Mouse (Mus musculus) hindbrain, embryonic 15.5 days (tissue): ENCODE measurements around the gene Syt12. TPM values are rescaled to one million over a fixed set of nuclear protein-coding genes. Genes with fewer than 3 reads are reported as not detected.

Experiments used
- ATAC-seq: fragments of 200-750 bp; cut with Nextera tagmentation; 2 replicates; pipeline ENCODE4 v1.8.0; 2017; ENCODE audit warnings: low read depth, moderate number of reproducible peaks, moderate TSS enrichment; ENCODE audit not compliant: low FRiP score
- H3K27ac ChIP-seq: fragments of 300-500 bp; sonication (generic); replicated peaks from 2 replicates; pipeline ENCODE4 v1.5.1; 2015; ENCODE audit warnings: mild to moderate bottlenecking, inconsistent platforms
- H3K27me3 ChIP-seq: fragments of 300-500 bp; sonication (generic); 2 replicates; pipeline ENCODE4 v1.6.1; 2015; ENCODE audit warnings: control low read depth, inconsistent platforms
- H3K36me3 ChIP-seq: fragments of 300-500 bp; sonication (generic); 2 replicates; pipeline ENCODE4 v1.6.1; 2015; ENCODE audit warnings: control low read depth, inconsistent platforms
- H3K4me1 ChIP-seq: fragments of 300-500 bp; sonication (generic); replicated peaks from 2 replicates; pipeline ENCODE4 v1.6.1; 2015; ENCODE audit warnings: control low read depth, inconsistent platforms
- H3K4me2 ChIP-seq: fragments of 300-500 bp; sonication (generic); 2 replicates; pipeline ENCODE4 v1.6.1; 2015; ENCODE audit warnings: moderate library complexity, mild to moderate bottlenecking, inconsistent platforms
- H3K4me3 ChIP-seq: fragments of 300-500 bp; sonication (generic); 2 replicates; pipeline ENCODE4 v1.5.1; 2015; ENCODE audit warnings: mild to moderate bottlenecking, inconsistent platforms
- H3K9ac ChIP-seq: fragments of 300-500 bp; sonication (generic); 2 replicates; pipeline ENCODE4 v1.6.1; 2015; ENCODE audit warnings: inconsistent platforms
- H3K9me3 ChIP-seq: fragments of 300-500 bp; sonication (generic); 2 replicates; pipeline ENCODE4 v1.6.1; 2016; ENCODE audit warnings: control low read depth, inconsistent platforms
- WGBS: fragments of 180-500 bp; shearing (Covaris S2); methylation state at CpG from one replicate; pipeline ENCODE4 v1.1.7; 2015; 5-methylcytosine and 5-hydroxymethylcytosine counted together
- polyA plus RNA-seq: library from polyadenylated mRNA; unstranded; fragments of >200 nt; fragmentation: Nextera tagmentation; extraction: Ambion mirVana; gene quantifications from 2 replicates; pipeline ENCODE4 v1.2.1, GENCODE M21; 2015

The Syt12 gene
- polyA plus RNA-seq, 1 experiment from 2014 or later = 5.6 TPM

DNA sequence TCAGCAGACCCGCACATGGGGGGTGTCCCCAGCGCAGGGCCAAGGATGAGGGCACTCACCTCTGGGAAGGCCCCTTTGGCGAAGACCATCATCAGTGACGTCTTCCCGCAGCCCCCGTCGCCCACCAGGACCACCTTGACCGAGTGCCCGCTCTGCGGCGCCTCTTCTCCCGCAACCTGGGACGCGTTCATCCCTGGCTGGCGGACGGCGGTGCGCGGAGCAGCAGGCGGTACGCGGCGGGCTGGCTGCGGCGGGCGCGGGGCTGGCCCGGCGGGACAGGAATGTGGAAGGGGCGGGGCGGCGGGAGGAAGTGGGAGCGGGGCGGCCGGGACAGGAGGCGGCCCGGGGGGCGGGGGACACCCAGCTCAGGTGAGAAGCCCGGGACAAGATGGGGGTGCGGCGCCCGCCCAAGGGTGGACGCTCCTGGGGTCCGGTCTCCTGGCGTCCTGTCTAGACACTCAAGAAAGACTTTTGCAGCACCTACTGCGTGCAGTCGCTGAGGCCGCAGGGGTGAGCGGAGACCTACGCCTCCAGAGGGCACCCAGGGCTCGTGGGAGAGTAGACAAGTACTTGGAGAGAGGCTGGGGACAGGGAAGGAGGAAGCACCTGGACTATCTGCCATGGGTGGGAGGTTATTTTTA is 38.0 kb downstream of the Syt12 start, which contains the start of gene Rhod:
TSS of gene Rhod (minus strand) at position 272 of the 641 bp plus-strand sequence.
- ATAC-seq = 0 out of 2 replicates have a peak, but pooled peaks have one; percentile 16
- Histone ChIP-seq H3K9ac (peak within 1 kb of the TSS; percentile 44), H3K9me3 (no peaks in the 10 kb centered on the region), H3K27me3 (peaks cover 23% of the 10 kb centered on the region), H3K4me3 (peak within 1 kb of the TSS; percentile 44), H3K4me1 (peaks cover 24% of the 10 kb centered on the region), H3K27ac (no peak within 1 kb of the TSS), H3K36me3 (no peaks in the 10 kb centered on the region), H3K4me2 (peak within 1 kb of the TSS; percentile 90)
- under 1% methylated on average over 49 of the region's 51 CpGs for WGBS

DNA sequence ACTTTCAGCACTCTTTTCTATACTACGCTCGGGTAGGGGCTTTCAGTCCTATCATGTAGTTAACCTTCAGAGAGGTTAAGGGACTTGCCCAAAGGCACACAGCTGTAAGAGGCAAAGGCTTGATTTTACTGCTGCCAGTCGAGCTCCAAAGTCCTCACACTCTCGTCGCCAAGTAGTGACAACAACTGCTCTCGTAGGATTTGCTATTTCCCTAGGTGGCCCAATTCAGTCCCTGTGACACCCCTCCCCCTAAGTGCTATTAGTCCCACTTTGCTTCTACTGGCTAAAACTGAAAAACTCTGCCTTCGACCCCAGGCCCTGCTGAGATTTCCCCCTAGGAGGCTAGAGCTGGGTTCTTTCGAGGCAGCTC is 38.5 kb downstream of the Syt12 start:
- ATAC-seq = no peak
- 8% methylated on average over 8 of the region's 8 CpGs for WGBS

DNA sequence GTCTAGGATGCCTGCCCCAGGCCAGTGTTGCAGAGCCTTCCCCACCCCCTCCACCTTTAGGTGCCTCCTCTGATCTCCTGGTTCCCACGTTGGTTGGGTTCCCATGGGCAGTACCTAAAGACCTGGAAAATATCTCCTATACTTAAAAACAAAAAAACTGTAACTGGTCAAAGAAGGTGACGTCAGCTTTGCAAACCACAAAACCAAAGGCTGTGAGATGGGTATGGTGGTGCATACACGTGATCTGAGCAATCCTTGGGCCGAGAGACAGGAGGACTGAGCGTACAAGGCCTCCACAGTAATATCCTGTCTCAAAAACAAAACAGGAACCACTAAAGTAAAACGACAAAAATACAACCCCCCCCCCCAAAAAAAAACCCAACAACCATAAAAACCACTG is 39.4 kb downstream of the Syt12 start:
- no peaks in the 10 kb centered on the region for H3K36me3 ChIP-seq
- H3K4me1 ChIP-seq = peaks cover 24% of the 10 kb centered on the region
- H3K4me3 ChIP-seq = no peak overlapping the region
- H3K4me2 ChIP-seq = no peak overlapping the region; the same call in 1 of the 2 replicates
- peaks cover 23% of the 10 kb centered on the region for H3K27me3 ChIP-seq
- H3K9ac ChIP-seq = no peak overlapping the region
- H3K27ac ChIP-seq = no peak overlapping the region
- ATAC-seq = no peak
- H3K9me3 ChIP-seq = no peaks in the 10 kb centered on the region
- 74% methylated on average over 6 of the region's 6 CpGs for WGBS

More for the DNA sequence above, 38.5 kb downstream of the Syt12 start:
- Histone ChIP-seq H3K27me3 (peaks cover 23% of the 10 kb centered on the region), H3K4me2 (peak overlapping the region; percentile 90), H3K9ac (peak overlapping the region; percentile 44), H3K27ac (no peak overlapping the region), H3K4me3 (peak overlapping the region; percentile 44), H3K36me3 (no peaks in the 10 kb centered on the region), H3K9me3 (no peaks in the 10 kb centered on the region), H3K4me1 (peaks cover 24% of the 10 kb centered on the region)

DNA sequence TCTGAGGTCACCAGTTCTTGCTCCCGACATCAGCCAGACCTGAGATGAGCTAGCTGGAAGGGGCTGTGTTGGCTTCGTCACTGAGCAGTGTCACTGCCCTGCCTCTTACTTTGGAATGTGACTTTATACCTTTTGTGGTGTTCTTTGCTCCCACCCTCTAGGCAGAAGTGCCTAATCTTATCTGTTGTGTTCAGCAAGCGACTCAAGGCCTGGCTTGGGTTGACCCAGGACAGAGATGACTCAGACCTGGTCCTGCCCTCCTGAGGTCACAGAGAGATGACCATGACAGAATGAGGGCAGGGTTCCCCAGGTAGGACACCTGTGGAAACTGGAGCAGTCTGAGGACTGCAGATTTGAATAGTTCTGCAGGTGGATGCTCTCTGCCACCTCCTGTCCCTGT is 41.0 kb downstream of the Syt12 start:
- Histone ChIP-seq H3K27ac (no peak overlapping the region), H3K9me3 (no peaks in the 10 kb centered on the region), H3K36me3 (no peaks in the 10 kb centered on the region), H3K4me2 (no peak overlapping the region), H3K4me1 (peaks cover 15% of the 10 kb centered on the region), H3K9ac (no peak overlapping the region), H3K27me3 (peaks cover 23% of the 10 kb centered on the region), H3K4me3 (no peak overlapping the region)
- 99% methylated on average over 3 of the region's 3 CpGs for WGBS
- no peak for ATAC-seq

DNA sequence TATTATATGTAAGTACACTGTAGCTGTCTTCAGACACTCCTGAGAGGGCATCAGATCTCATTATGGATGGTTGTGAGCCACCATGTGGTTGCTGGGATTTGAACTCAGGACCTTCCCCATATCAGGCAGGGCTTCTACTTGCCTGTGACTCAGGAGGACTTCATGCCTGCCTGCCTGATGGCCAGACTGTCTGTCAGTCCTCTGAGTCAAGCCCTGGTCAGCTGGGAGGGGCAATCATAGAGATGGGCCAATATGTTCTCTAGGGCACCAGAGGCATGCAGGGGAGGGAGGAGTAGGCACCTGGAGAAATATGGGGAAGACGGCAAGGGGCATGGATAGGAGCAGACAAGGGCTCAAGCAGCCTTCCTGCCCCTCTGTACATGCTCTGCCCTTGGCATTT is 42.2 kb downstream of the Syt12 start:
- Histone ChIP-seq H3K27ac (no peak overlapping the region), H3K4me2 (no peak overlapping the region), H3K4me1 (peaks cover 12% of the 10 kb centered on the region), H3K9ac (no peak overlapping the region), H3K27me3 (peaks cover 13% of the 10 kb centered on the region), H3K4me3 (no peak overlapping the region), H3K9me3 (no peaks in the 10 kb centered on the region), H3K36me3 (no peaks in the 10 kb centered on the region)
- 94% methylated on average over 1 of the region's 1 CpGs for WGBS
- ATAC-seq = no peak

DNA sequence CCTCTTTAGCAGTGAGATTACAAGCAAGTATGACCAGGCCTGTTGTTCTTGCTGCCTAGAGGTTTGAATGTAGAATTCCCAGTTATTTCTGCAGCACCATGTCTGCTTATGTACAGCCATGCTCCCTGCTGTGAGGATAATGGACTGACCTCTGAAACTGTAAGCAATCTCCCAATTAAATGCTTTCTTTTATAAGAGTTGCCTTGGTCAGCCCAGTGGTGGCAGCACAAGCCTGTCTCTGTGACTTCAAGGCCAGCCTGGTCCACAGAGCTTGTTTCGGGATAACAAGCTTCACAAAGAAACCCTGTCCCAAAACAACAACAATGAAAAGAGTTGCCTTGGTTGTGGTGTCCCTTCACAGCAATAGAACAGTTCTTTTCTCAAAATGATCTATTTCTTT is 43.5 kb downstream of the Syt12 start:
- no peak overlapping the region for H3K4me2 ChIP-seq
- no peak overlapping the region for H3K27ac ChIP-seq
- H3K4me1 ChIP-seq = no peaks in the 10 kb centered on the region
- no peaks in the 10 kb centered on the region for H3K9me3 ChIP-seq
- peaks cover 6% of the 10 kb centered on the region for H3K27me3 ChIP-seq
- 87% methylated on average over 1 of the region's 1 CpGs for WGBS
- no peaks in the 10 kb centered on the region for H3K36me3 ChIP-seq
- H3K4me3 ChIP-seq = no peak overlapping the region
- ATAC-seq = no peak
- no peak overlapping the region for H3K9ac ChIP-seq

DNA sequence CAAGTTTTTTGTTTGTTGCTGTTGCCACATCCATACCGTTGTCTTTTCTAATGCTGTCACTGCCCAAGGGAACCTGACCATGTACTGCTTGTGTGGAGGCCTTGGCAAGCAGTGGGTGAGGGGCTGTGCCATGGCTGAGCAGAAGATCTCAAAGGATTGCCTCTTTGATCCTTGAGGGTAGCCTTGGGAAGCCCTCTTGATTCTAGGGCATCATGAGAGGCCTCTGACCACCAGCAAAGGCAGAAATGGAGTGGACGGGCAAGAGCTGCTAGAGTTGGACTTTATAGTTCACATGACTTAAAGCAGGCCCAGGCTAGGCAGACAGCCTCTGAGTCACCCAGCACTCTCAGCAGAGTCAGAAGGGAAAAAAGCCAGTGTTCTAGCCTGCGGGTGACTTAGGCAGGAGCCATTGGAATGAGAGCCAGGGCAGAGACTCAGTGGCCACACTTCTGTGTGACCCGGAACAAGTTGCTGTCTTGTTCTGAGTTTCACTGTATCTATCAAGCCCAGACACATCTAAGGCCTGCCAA is 47.1 kb downstream of the Syt12 start:
- Histone ChIP-seq H3K4me1 (no peaks in the 10 kb centered on the region), H3K9me3 (no peaks in the 10 kb centered on the region), H3K9ac (no peak overlapping the region), H3K4me2 (no peak overlapping the region), H3K4me3 (no peak overlapping the region), H3K27ac (no peak overlapping the region), H3K27me3 (no peaks in the 10 kb centered on the region), H3K36me3 (no peaks in the 10 kb centered on the region)
- no peak for ATAC-seq
- WGBS = 93% methylated on average over 4 of the region's 4 CpGs

DNA sequence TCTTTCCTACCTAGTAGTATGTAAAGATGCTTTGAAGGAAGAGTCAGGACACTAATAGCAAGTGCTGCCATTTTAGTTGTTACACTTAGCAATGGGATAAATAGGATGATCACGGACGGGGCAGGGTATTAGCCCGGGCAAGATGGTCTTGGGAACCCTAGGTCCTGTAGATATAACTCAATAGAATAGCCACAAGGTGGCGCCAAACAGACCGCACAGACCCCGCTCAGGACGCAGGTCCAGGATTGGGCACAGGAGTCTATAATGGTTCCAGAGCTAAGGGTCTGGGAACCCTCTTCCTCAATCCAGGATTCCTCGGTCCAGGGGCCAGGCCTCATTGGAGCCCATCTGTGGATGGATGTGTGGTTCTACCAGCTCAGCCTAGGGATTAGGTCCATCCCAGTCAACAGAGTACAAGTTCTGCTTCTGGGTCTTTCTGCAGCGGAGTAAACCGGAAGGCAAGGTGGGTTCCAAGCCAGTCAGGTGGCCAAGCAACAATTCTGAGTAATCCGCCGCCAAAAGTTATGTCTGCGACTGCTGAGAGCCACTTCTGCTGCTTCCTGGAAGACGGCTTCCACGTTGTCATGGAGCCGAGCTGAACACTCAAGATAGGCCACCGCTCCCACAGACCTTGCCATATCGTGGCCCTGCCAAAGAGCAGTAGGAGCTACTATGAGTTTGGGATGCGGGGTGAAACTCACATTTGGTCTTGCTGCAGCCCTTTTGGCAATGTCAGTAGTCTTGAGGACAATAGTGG is 51.5 kb downstream of the Syt12 start:
- 78% methylated on average over 19 of the region's 19 CpGs for WGBS
- H3K27me3 ChIP-seq = no peaks in the 10 kb centered on the region
- H3K4me3 ChIP-seq = no peak overlapping the region
- H3K9ac ChIP-seq = no peak overlapping the region
- H3K36me3 ChIP-seq = no peaks in the 10 kb centered on the region
- no peaks in the 10 kb centered on the region for H3K4me1 ChIP-seq
- H3K4me2 ChIP-seq = no peak overlapping the region
- no peak overlapping the region for H3K27ac ChIP-seq
- H3K9me3 ChIP-seq = no peaks in the 10 kb centered on the region
- ATAC-seq = no peak

DNA sequence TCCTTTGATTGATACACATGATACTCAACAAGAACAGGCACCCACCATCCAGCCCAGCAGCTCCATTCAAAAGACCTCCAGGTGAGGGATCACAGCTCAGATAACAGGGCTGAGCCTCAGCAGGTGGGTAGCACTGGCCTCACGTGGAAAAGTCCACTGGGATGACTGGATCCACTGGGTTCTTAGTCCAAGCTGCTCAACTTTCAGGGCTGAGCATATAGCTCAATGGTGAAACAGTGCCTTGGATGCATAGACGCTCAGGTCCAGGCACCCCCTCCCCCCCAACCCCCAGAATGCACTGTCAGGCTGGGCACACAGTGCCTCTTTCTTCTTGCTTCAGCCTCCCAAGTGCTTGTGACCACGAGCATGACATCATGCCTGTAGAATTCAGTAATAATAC is 54.2 kb downstream of the Syt12 start:
- H3K27me3 ChIP-seq = no peaks in the 10 kb centered on the region
- H3K4me3 ChIP-seq = no peak overlapping the region
- H3K4me2 ChIP-seq = no peak overlapping the region
- no peaks in the 10 kb centered on the region for H3K4me1 ChIP-seq
- no peaks in the 10 kb centered on the region for H3K9me3 ChIP-seq
- H3K27ac ChIP-seq = no peak overlapping the region
- H3K36me3 ChIP-seq = no peaks in the 10 kb centered on the region
- no peak for ATAC-seq
- WGBS = 69% methylated on average over 3 of the region's 3 CpGs
- H3K9ac ChIP-seq = no peak overlapping the region

DNA sequence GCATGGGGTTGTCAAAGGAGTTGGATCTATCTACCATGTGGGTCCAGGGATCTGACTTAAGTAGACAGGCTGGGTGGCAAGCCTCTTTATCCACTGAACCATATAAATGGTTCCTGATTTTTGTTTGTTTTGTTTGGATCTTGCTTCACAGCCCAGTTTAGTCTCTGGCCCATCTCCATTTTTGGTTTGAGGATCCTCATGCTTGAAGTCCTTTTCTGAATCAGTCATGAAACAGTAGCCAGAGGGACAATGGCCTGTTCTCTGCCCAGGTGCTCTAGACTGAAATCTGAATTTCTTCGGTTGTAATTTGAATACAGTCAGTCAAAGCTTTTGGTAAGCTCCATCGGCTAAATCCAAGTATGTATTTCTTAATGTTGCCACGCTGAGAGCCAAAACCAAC is 54.7 kb downstream of the Syt12 start:
- ATAC-seq = no peak
- 93% methylated on average over 3 of the region's 3 CpGs for WGBS
- no peak overlapping the region for H3K27ac ChIP-seq
- no peaks in the 10 kb centered on the region for H3K9me3 ChIP-seq
- no peak overlapping the region for H3K4me3 ChIP-seq
- H3K9ac ChIP-seq = no peak overlapping the region
- H3K4me2 ChIP-seq = no peak overlapping the region
- H3K27me3 ChIP-seq = no peaks in the 10 kb centered on the region
- no peaks in the 10 kb centered on the region for H3K4me1 ChIP-seq
- H3K36me3 ChIP-seq = no peaks in the 10 kb centered on the region

DNA sequence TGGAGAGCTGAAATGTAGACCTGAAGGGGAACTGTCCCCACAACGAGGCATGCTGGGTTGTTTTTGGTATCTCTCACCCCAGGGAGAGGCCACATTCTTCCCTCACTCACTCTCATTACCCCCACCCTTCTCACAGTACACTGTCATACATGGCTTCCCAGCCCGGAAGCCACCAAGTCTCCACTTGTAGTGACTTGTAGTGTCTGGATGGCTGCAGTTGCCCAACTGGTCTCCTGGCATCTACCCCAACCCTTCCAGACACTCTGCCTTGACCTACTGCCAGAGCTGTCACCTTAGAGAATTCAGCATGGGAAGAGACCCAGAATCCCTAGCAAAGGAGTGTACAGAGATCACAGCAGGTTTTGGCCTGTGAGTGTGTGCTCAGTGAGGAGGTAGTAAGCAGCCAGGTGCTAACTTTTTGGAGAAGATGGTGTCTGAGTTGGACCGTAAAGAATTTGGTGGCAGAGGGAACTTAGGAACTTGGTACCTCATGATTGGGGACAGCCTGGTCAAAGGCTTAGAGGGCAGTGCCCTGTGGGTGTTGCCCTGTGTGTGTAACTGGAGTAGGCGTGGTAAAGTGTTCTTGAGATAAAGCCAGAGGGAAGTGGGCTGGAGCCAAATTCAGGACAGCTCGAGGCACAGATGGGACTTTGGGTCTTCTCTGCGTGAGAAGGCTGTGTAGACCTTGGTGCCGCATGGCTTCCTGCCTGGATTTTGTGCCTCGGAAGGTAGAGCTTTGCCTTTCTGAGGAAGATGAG is 56.9 kb downstream of the Syt12 start:
- 84% methylated on average over 8 of the region's 8 CpGs for WGBS
- H3K27me3 ChIP-seq = no peaks in the 10 kb centered on the region
- no peak overlapping the region for H3K27ac ChIP-seq
- H3K4me1 ChIP-seq = no peaks in the 10 kb centered on the region
- no peak overlapping the region for H3K9ac ChIP-seq
- H3K4me3 ChIP-seq = no peak overlapping the region
- no peaks in the 10 kb centered on the region for H3K36me3 ChIP-seq
- H3K9me3 ChIP-seq = no peaks in the 10 kb centered on the region
- no peak for ATAC-seq
- no peak overlapping the region for H3K4me2 ChIP-seq

DNA sequence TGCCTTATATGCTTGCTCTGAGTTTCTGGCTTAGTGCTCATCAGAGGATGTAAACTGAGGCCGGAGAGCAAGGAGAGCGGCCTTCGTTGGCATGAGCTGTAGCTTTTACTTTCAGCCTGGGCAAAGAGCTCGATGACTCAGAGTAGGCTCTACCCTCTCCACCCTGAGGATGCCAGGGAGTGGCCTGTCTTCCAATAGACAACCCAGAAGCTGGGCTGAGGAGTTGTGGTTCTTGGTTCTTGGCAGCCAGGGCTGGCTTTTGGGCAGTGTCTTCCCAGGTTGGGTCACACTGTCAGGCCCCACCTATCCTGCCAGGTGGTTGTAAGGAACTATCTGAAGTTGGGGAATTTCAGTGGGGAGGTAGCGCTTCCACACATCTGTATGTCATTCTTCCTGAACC is 57.5 kb downstream of the Syt12 start:
- 94% methylated on average over 5 of the region's 5 CpGs for WGBS
- Histone ChIP-seq H3K27me3 (no peaks in the 10 kb centered on the region), H3K4me2 (no peak overlapping the region), H3K36me3 (no peaks in the 10 kb centered on the region), H3K4me3 (no peak overlapping the region), H3K9ac (no peak overlapping the region), H3K4me1 (no peaks in the 10 kb centered on the region), H3K27ac (no peak overlapping the region), H3K9me3 (no peaks in the 10 kb centered on the region)
- ATAC-seq = no peak
